Mouse (Mus musculus) NIH3T3 (cell line): ENCODE results near the gene Gtf2ird1.
A peak's percentile ranks its signal among the peaks of the same experiment; 100 is the strongest.
"Not testable (repeated sequence)": the region's sequence is repeated elsewhere in the genome, so short reads cannot be mapped to it uniquely, and the experiment has no call there.

Source experiments
- DNase-seq: peaks from one replicate; pipeline ENCODE4 v3.0.0-alpha.2; 2012; ENCODE audit warnings: low read depth

The Gtf2ird1 gene

GRCm38 (mm10) chr5:134475006-134475605 lies 18.6 kb upstream of the Gtf2ird1 start:
- DNase-seq, result no peak

- DNase-seq, result no peak
Measured at GRCm38 (mm10) chr5:134473902-134474301, 17.4 kb upstream of the Gtf2ird1 start.

GRCm38 (mm10) chr5:134470538-134471169 lies 14.1 kb upstream of the Gtf2ird1 start:
- DNase-seq, result no peak

GRCm38 (mm10) chr5:134469559-134470150 lies 13.1 kb upstream of the Gtf2ird1 start:
- no peak for DNase-seq

- DNase-seq, result no peak
Measured at GRCm38 (mm10) chr5:134468158-134468765, 11.7 kb upstream of the Gtf2ird1 start.

- no peak for DNase-seq
Measured at GRCm38 (mm10) chr5:134467030-134467549, 10.6 kb upstream of the Gtf2ird1 start.

GRCm38 (mm10) chr5:134466296-134467029 lies 9.9 kb upstream of the Gtf2ird1 start:
- no peak for DNase-seq

- DNase-seq, result no peak
Measured at GRCm38 (mm10) chr5:134465197-134465596, 8.7 kb upstream of the Gtf2ird1 start.

GRCm38 (mm10) chr5:134464225-134464624 lies 7.7 kb upstream of the Gtf2ird1 start:
- no peak for DNase-seq

- no peak for DNase-seq
Measured at GRCm38 (mm10) chr5:134462731-134463130, 6.2 kb upstream of the Gtf2ird1 start.

GRCm38 (mm10) chr5:134462316-134462715 lies 5.8 kb upstream of the Gtf2ird1 start:
- DNase-seq, result no peak

GRCm38 (mm10) chr5:134460546-134460945 lies 4.0 kb upstream of the Gtf2ird1 start:
- no peak for DNase-seq

GRCm38 (mm10) chr5:134459096-134459495 lies 2.6 kb upstream of the Gtf2ird1 start:
- no peak for DNase-seq

GRCm38 (mm10) chr5:134458416-134458815 lies 1.9 kb upstream of the Gtf2ird1 start:
- DNase-seq, result no peak

GRCm38 (mm10) chr5:134457371-134457770 lies 855 bp upstream of the Gtf2ird1 start:
- DNase-seq, result no peak

GRCm38 (mm10) chr5:134455914-134456423 lies 547 bp downstream of the Gtf2ird1 start:
- DNase-seq, result peak; percentile 73

- DNase-seq, result peak; percentile 47
Measured at GRCm38 (mm10) chr5:134455186-134455895, 1.2 kb downstream of the Gtf2ird1 start.

GRCm38 (mm10) chr5:134454421-134454820 lies 2.1 kb downstream of the Gtf2ird1 start:
- no peak for DNase-seq

- no peak for DNase-seq
Measured at GRCm38 (mm10) chr5:134453577-134453976, 2.9 kb downstream of the Gtf2ird1 start.

GRCm38 (mm10) chr5:134446755-134447154 lies 9.8 kb downstream of the Gtf2ird1 start:
- not testable (repeated sequence) for DNase-seq

GRCm38 (mm10) chr5:134445895-134446294 lies 10.6 kb downstream of the Gtf2ird1 start:
- no peak for DNase-seq
